Mouse (Mus musculus) kidney, postnatal 25 days (tissue): ENCODE results near the gene Usp37.
A peak's percentile ranks its signal among the peaks of the same experiment; 100 is the strongest.

Experiments used
- DNase-seq, 2 experiments: peaks; one replicate each; pipeline ENCODE4 v3.0.0; 2021; ENCODE audit warnings: mixed read lengths in 2 of 2

Usp37 gene

GRCm38 (mm10) chr1:74396456-74397222 is 147.4 kb downstream of the Usp37 start:
- DNase-seq = peak; percentile 32 to 58

- DNase-seq = peak in 1 of 2 experiments; percentile 46
Observed at GRCm38 (mm10) chr1:74395290-74395689, 148.8 kb downstream of the Usp37 start.

DNA sequence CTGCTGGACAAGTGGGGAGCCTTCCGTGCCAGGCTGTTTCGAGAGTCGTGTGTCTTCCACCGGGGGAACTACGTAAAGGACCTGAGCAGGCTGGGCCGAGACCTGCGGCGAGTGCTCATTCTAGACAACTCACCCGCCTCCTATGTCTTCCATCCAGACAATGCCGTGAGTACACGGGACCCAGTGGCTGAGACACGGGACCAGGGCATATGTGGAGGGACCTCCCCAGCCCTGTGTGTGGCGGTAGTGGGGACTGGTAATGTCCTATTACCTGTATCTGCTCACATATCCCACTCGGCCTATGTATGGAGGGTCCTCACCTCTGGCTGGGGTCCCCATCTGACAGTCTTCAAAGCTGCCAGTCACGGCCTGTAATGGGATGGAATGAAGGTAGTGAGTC is 149.2 kb downstream of the Usp37 start:
- DNase-seq = peak in 1 of 2 experiments; percentile 52

GRCm38 (mm10) chr1:74394311-74394710 is 149.8 kb downstream of the Usp37 start:
- no peak for DNase-seq

DNA sequence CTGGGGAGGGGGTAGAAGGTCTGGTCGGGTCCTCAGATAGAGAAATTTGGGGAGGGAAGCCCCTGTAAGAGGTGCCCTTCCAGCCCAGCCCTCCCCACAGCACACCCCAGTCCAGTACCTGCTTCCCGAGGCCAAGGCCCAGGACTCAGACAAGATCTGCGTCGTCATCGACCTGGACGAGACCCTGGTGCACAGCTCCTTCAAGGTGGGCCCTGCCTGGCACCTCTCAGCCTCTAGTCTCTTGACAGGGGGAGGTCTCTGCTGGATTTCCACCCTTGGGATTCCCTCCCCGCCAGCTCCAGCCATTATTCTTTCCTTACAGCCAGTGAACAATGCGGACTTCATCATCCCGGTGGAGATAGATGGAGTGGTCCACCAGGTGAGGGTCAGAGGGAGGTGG is 150.4 kb downstream of the Usp37 start:
- no peak for DNase-seq

DNA sequence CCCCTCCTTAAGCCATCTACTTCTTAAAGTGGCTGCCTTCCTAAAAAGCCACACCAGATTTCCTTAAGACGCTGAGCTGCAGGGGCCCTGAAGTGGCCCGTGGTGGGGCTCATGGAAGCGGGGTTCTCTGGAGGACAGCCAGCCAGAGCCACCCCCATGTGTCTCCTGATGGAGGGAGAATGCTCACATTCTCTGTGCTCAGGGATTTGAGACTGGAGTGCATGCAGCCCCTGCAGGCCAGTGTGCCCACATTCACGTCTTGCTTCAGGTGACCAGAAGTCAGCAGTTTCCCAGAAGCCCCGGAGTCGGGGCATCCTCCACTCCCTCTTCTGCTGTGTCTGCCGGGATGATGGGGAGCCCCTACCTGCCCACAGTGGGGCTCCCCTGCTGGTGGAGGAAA is 151.1 kb downstream of the Usp37 start:
- no peak for DNase-seq

DNA sequence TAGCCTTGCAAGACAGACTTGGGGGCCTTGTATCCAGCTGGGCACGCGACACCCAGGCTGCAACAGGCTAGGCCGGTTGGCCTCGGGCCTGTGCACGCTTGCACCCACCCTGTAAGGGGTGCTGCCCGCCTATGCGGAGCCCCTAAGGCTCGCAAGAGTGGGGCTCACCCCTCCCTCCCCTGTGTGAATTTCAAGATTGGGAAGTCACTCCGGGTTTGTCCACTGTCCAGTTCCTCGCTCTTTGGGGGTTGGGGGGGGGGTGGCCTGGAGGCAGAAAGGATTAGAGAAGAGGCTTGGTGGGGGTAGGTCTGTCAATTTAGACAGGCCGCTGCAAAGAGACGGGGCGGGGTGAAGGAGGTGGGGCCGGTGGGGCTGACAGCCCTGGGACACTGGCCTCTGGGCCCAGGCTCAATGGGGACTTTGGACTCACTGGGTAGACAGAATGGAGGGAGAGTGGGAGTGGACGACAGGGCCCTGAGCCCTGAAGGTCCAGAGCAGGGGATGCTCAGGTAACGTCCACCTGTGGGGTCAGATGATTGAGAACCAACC is 151.6 kb downstream of the Usp37 start:
- DNase-seq = peak; percentile 77 to 92

- DNase-seq = peak; percentile 85 to 92
Observed at GRCm38 (mm10) chr1:74391844-74392441, 152.1 kb downstream of the Usp37 start.

- DNase-seq = peak; percentile 98 to 99
Observed at GRCm38 (mm10) chr1:74390924-74391748, 152.9 kb downstream of the Usp37 start, which contains the start of gene Ctdsp1. Gene Ctdsp1 (plus strand): TSS chr1:74391509.

DNA sequence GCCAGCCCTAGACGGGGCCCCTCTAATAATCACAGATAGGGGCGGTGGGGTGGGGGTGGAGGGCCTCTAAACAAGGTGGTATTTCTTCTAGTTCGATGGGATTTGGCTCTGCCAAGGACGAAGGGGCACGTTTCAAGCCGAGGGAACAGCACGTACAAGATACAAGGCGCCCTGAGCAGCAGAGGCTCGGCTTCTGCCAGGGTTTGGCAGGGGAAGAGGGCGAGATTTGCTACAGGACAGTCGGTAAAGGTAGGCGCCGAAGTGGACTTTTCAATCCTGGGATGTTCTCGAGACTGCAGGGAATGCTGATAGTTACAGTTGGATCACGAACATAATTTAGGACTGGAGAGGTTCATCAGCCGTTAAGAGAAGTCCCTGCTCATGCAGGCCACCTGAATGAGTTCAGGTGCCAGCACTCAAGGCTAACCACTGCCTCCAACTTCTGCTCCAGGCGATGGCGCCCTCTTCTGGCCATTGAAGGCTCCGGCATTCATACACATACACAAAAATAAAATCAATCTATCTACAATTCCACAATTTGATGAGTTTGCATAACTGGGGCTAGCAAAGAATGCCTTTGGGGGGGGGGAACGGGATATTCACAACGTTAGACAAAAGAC is 153.7 kb downstream of the Usp37 start:
- DNase-seq = peak; percentile 73 to 76

DNA sequence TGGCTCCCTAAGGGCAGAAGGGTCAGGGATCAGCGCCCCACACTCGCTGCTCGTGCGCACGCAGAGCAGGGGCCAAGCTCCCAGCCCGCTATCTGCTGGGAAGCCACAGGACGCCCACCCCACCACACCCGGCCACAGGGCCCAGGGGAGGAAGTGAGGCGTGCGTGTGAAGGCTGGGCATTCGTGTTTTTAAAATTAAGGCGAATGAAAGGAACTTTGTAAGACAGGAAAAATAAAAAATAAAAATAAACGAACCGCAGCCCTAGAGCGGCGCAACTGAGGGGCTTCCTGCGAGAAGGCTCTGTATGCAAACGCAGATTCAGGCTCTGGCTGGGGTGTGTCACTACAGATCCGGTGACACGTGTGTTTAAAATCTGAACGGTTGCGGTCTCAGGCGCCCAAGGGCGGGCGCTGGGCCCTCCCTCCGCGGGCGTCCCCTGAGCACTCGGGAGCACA is 154.2 kb downstream of the Usp37 start:
- DNase-seq = peak; percentile 37 to 52

DNA sequence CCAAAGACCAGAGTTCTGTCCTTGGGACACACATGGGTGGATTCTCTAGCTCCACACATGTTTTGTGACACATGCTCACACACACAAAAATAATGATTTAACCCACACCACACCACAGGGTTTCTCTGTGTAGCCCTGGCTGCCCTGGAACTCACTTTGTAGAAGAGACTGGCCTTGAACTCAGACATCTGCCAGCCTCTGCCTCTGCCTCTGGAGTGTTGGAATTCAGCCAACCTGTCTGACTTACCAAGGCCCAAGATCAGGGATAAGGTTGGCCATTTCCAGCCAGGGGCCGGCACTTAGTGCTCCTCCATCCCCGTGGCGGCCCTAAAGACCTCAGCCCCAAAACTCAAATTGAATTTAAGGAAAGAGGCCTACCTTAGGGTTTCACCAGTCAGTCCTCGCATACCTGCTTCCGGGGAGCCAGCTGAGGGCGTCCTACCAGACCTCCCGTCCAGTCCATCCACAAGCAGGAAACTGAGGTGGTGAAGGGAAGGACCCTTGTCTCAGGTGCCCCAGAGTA is 155.6 kb downstream of the Usp37 start:
- DNase-seq = no peak

GRCm38 (mm10) chr1:74387386-74387988 is 156.6 kb downstream of the Usp37 start:
- DNase-seq = no peak

DNA sequence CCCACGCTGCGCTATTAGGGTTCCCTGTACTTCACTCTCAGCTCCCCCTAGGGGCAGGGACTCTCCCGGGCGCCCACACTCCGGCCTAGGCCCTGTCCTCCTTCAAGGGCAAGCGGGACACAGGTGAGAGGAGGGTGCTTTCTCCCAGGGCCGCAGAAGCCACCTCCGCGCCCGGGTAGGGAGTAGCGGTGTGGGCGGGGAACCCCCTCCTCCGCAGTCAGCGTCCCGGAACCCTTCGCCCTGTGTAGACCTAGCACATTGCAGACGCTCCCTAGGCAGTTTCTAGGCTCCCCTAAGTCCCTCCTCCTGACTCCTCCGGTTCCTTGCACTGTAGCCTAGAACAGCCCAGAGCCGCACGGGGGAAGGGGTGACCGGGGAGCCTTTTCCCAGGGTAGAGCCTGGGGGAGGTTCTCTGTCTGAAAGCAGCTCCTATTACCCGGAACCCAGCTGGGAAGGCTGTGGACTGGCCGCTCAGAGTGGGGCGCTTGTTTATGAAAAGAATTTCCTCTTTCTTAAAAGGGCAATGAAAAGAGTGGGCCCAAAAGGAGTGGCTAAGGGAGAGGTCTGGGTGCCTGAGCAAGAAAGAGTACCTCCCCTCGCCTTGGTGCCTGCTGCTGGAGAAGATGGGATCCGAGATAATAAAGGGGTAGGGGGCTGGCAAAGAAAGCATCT is 157.2 kb downstream of the Usp37 start:
- DNase-seq = peak; percentile 94 to 98

- DNase-seq = no peak
Observed at GRCm38 (mm10) chr1:74386363-74386713, 157.7 kb downstream of the Usp37 start.

GRCm38 (mm10) chr1:74385531-74385930 is 158.6 kb downstream of the Usp37 start:
- peak in 1 of 2 experiments; percentile 28 for DNase-seq
